Mouse (Mus musculus) stomach, postnatal 0 days (tissue): Measurements from ENCODE around the gene Pm20d1. TPM values are rescaled to one million over a fixed set of nuclear protein-coding genes. Genes with fewer than 3 reads are reported as not detected.

Experiments used
- ATAC-seq: fragments of 200-750 bp; cut with Nextera tagmentation; 2 replicates; pipeline ENCODE4 v1.8.0; 2017; ENCODE audit not compliant: low FRiP score, low TSS enrichment
- DNase-seq: peaks from one replicate; pipeline ENCODE4 v3.0.0-alpha.2; 2016; ENCODE audit warnings: low spot score
- H3K27ac ChIP-seq: fragments of 300-500 bp; sonication (generic); replicated peaks from 2 replicates; pipeline ENCODE4 v1.5.1; 2014; ENCODE audit warnings: mild to moderate bottlenecking, control low read depth
- H3K27me3 ChIP-seq: fragments of 300-500 bp; sonication (generic); 2 replicates; pipeline ENCODE4 v1.6.1; 2014; ENCODE audit warnings: low read length; ENCODE audit not compliant: control insufficient read depth, insufficient read depth
- H3K36me3 ChIP-seq: fragments of 300-500 bp; sonication (generic); 2 replicates; pipeline ENCODE4 v1.6.1; 2014; ENCODE audit warnings: low read length, mixed read lengths; ENCODE audit not compliant: control insufficient read depth, insufficient read depth
- H3K4me1 ChIP-seq: fragments of 300-500 bp; sonication (generic); replicated peaks from 2 replicates; pipeline ENCODE4 v1.6.1; 2014; ENCODE audit warnings: antibody characterized with exemption; ENCODE audit not compliant: control insufficient read depth, insufficient read depth
- H3K4me2 ChIP-seq: fragments of 300-500 bp; sonication (generic); replicated peaks from 2 replicates; pipeline ENCODE4 v1.6.1; 2014; ENCODE audit warnings: low read depth, mild to moderate bottlenecking, control low read depth, moderate library complexity
- H3K4me3 ChIP-seq: fragments of 300-500 bp; sonication (generic); 2 replicates; pipeline ENCODE4 v1.5.1; 2014; ENCODE audit warnings: low read depth, low read length, control low read depth
- H3K9ac ChIP-seq: fragments of 300-500 bp; sonication (generic); 2 replicates; pipeline ENCODE4 v1.6.1; 2014; ENCODE audit warnings: mild to moderate bottlenecking, low read length, control low read depth, mixed read lengths
- H3K9me3 ChIP-seq: fragments of 300-500 bp; sonication (generic); 2 replicates; pipeline ENCODE4 v1.6.1; 2016; ENCODE audit warnings: low read length; ENCODE audit not compliant: control insufficient read depth
- CTCF ChIP-seq: IDR thresholded peaks from 2 replicates; pipeline ENCODE4 v1.5.1; 2016; ENCODE audit warnings: antibody characterized with exemption, low read depth, mild to moderate bottlenecking, moderate library complexity
- EP300 ChIP-seq: optimal IDR thresholded peaks from 2 replicates; pipeline ENCODE3; 2016; ENCODE audit warnings: antibody characterized with exemption
- WGBS: fragments of 180-500 bp; shearing (Covaris S2); extraction: QIAGEN DNeasy Blood & Tissue Kit; methylation state at CpG from one replicate; pipeline ENCODE4 v1.1.7; 2014; 5-methylcytosine and 5-hydroxymethylcytosine counted together
- polyA plus RNA-seq: library from polyadenylated mRNA; unstranded; fragments of >200 nt; fragmentation: Nextera tagmentation; extraction: Ambion mirVana; gene quantifications from 2 replicates; pipeline ENCODE4 v1.2.1, GENCODE M21; 2015

Pm20d1 gene
- polyA plus RNA-seq, 1 experiment from 2014 or later = 1.1 TPM

DNA sequence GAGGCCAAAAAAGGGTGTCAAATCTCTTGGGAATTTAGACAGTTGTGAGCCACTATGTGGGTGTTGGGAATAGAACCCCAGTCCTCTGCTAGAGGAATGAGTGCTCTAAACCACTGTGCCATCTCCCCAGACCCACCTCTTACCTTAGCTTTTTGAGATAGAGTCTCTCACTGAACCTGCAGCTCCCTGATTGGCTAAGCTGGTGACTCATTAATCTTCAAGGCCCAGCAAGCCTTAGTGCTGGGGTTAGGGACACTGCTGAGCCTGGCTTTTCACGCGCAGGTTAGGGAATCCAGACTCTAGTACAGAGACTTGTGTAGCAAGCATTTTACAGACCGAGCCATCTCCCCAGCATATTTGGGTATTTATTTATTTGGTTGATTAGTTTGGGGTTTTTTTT, 39.9 kb downstream of the Pm20d1 start:
- TF ChIP-seq EP300 (no peak), CTCF (no peak)
- Histone ChIP-seq H3K27ac (no peak overlapping the region; the same call in 1 of the 2 replicates), H3K4me2 (no peak overlapping the region), H3K4me1 (no peaks in the 10 kb centered on the region), H3K27me3 (no peaks in the 10 kb centered on the region), H3K4me3 (no peak overlapping the region), H3K9ac (no peak overlapping the region), H3K9me3 (no peaks in the 10 kb centered on the region), H3K36me3 (peaks cover 17% of the 10 kb centered on the region)
- no peak for DNase-seq
- WGBS = 81% methylated on average over 3 of the region's 3 CpGs
- no peak for ATAC-seq

DNA sequence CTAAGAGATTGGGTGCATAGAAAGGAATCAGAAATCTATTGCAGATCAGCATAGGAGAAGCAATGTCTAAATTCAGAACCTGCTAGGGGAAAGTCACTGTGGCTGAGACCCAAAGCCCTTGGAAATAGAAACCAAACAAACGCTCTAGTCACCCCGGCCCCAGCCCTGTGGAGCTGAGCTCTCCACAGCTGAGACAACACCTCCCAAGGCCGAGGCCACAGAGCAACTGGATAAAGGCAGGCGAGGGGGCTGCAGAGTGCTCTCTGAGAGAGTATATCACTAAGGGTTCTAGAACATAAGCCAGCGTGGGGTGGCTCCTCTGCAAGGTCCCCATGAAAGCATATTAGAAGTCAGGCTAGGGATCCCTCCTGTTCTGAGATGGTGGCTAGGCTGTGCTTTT, 41.4 kb downstream of the Pm20d1 start:
- H3K27ac ChIP-seq = no peak overlapping the region
- no peak for DNase-seq

DNA sequence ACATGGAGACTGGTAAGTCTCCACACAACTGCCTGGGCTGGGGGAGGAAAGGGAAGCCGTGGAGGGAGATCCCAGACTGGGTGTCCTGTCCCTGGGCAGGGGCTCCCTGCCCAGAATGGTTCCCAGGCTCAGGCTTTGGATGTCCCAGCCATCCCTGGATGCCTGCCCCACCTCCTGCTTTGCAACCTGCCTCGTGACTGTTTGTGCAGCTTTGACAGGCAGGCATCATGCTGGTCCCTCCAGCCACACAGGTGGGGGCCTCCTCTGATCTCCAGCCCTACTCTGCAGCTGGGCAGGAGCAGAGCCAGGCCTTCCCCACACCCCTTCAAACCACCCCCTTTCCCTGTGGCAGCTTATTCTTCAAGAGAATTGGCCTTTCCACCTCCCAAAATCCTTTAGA, 42.1 kb downstream of the Pm20d1 start:
- DNase-seq (no peak), ATAC-seq (no peak)
- Histone ChIP-seq H3K4me2 (no peak overlapping the region), H3K4me1 (no peaks in the 10 kb centered on the region), H3K9me3 (no peaks in the 10 kb centered on the region), H3K27me3 (no peaks in the 10 kb centered on the region), H3K9ac (no peak overlapping the region), H3K27ac (no peak overlapping the region), H3K36me3 (peaks cover 25% of the 10 kb centered on the region), H3K4me3 (no peak overlapping the region)
- TF ChIP-seq CTCF = no peak
- no peak for TF ChIP-seq EP300
- 64% methylated on average over 2 of the region's 2 CpGs for WGBS

More for the DNA sequence above, 41.4 kb downstream of the Pm20d1 start:
- WGBS = 67% methylated on average over 5 of the region's 5 CpGs
- Histone ChIP-seq H3K4me3 (no peak overlapping the region), H3K4me1 (no peaks in the 10 kb centered on the region), H3K4me2 (no peak overlapping the region), H3K9me3 (no peaks in the 10 kb centered on the region), H3K36me3 (peaks cover 25% of the 10 kb centered on the region), H3K9ac (no peak overlapping the region), H3K27me3 (no peaks in the 10 kb centered on the region)
- TF ChIP-seq EP300 (no peak), CTCF (no peak)
- no peak for ATAC-seq

DNA sequence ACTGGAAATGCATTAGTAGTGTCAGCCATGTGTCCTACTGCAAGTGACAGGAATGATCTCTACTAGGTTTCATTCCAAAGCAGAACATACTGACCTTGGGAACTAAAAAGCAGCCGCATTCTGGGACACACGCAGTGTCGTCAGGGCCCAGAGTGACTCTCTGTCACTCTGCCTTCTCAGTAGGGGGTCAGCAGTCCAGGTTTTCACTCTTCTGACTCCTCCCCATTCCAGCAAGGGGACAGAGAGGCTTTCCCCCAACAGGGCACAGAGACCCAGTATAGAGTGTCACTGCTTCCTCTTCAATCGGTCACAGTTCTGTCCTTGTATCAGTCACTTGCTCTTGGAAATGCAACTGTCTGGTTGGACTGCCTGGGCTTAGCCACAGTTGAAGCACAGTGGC, 45.0 kb downstream of the Pm20d1 start:
- DNase-seq = no peak
- Histone ChIP-seq H3K27ac (no peak overlapping the region), H3K4me3 (no peak overlapping the region), H3K9me3 (no peaks in the 10 kb centered on the region), H3K9ac (no peak overlapping the region), H3K4me1 (no peaks in the 10 kb centered on the region), H3K4me2 (no peak overlapping the region), H3K36me3 (peaks cover 28% of the 10 kb centered on the region), H3K27me3 (no peaks in the 10 kb centered on the region)
- 95% methylated on average over 4 of the region's 4 CpGs for WGBS
- TF ChIP-seq EP300 = no peak
- no peak for TF ChIP-seq CTCF
- no peak for ATAC-seq

DNA sequence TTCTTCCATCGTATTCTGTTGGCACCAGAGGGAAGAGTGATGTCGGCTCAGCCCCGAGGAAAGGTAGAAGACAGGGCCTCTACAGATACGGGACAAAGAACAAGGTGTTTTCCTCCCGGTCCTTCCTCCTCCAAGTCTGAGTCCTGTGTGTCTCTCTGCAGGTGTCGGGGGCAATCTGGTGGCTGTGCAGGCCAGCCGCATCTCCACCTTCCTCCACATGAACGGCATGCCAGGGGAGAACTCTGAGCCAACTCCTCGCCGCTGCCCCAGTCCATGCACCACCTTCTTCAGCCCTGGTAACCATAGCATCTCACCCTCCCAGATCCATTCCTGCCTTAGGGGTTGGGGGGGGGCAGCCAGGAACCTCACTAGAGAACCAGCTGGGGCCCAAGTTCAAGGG, 46.6 kb downstream of the Pm20d1 start:
- ATAC-seq = no peak
- Histone ChIP-seq H3K9me3 (no peaks in the 10 kb centered on the region), H3K36me3 (peaks cover 28% of the 10 kb centered on the region), H3K27me3 (no peaks in the 10 kb centered on the region), H3K4me2 (no peak overlapping the region), H3K9ac (no peak overlapping the region), H3K4me3 (no peak overlapping the region), H3K27ac (no peak overlapping the region), H3K4me1 (no peaks in the 10 kb centered on the region)
- TF ChIP-seq EP300 (no peak), CTCF (no peak)
- WGBS = 96% methylated on average over 10 of the region's 10 CpGs
- no peak for DNase-seq

DNA sequence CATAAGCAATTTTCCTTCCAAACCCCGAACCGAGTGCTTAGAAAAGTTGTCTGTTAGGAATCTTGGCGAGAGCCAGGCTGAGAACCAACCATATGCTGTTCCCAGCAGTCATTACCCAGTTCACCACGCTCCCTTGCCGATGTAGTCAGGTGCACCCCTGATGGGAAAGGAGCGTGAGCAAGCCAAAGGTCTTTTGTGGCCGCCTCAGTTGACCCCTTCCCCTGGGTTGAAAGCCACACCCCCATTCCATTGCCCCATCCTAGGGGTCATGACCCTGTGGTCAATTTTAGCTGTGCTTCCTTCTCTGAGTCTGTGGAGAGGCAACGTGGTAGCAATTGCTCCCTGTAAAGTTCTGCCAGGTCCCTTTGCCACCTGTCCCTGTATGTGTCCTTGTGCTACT, 47.7 kb downstream of the Pm20d1 start:
- Histone ChIP-seq H3K27me3 (no peaks in the 10 kb centered on the region), H3K4me2 (no peak overlapping the region), H3K27ac (no peak overlapping the region), H3K9me3 (no peaks in the 10 kb centered on the region), H3K4me3 (no peak overlapping the region), H3K4me1 (no peaks in the 10 kb centered on the region), H3K36me3 (peaks cover 25% of the 10 kb centered on the region), H3K9ac (no peak overlapping the region)
- no peak for TF ChIP-seq EP300
- DNase-seq (no peak), ATAC-seq (no peak)
- WGBS = 74% methylated on average over 8 of the region's 8 CpGs
